Mouse (Mus musculus): Measurements from ENCODE around the gene Adra2a. TPM values are rescaled to one million over a fixed set of nuclear protein-coding genes. Genes with fewer than 3 reads are reported as not detected.

Adra2a gene
- polyA plus RNA-seq (2015; fragmentation: Nextera tagmentation; extraction: Ambion mirVana) = 0.69 and 2.2 TPM in 2 replicates

DNA sequence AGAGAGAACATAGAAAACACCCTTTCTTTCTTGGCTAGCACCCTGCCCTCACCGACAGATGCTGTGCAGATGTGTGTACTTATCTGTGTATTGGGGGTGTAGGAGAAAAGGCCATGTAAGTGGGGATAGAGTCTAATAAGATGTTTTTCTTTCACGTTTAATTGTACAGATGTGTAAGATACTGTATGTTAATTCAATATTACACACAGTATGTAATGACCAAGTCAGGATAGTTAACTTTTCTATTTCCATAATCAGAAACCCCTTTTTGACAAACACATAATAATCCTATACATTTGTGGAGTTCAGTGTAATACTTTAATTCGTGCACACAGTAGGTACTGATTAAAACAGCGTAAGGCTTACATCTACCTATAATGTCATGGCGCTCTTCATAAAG, at the start of gene Adra2a:
TSS of gene Adra2a (plus strand) at position 301 of the 400 bp plus-strand sequence.

Other genes with a start within 250 kb of the Adra2a start
- gene Pdcd4, start 151.9 kb upstream of the Adra2a start, polyA plus RNA-seq (2015; fragmentation: Nextera tagmentation; extraction: Ambion mirVana) = 85.1 and 119 TPM in 2 replicates
- 27.9 and 28.3 TPM in 2 replicates for gene Shoc2, start 99.8 kb upstream of the Adra2a start, polyA plus RNA-seq (2015; fragmentation: Nextera tagmentation; extraction: Ambion mirVana)
- 87.4 and 142 TPM in 2 replicates for gene Bbip1, start 99.5 kb upstream of the Adra2a start, polyA plus RNA-seq (2015; fragmentation: Nextera tagmentation; extraction: Ambion mirVana)

All from adrenal gland, postnatal 0 days (tissue).